Mouse (Mus musculus): ENCODE measurements around the gene Mcee. TPM values are rescaled to one million over a fixed set of nuclear protein-coding genes. Genes with fewer than 3 reads are reported as not detected.

Gene Mcee
- polyA plus RNA-seq, 1 experiment from 2014 or later, result 76.2 TPM

Other genes with a start within 250 kb of the Mcee start
- 4.2 and 4.5 TPM in 2 replicates for gene Trpm1, start 238.8 kb upstream of the Mcee start, polyA plus RNA-seq (2015; fragmentation: Nextera tagmentation; extraction: Ambion mirVana)
- gene Mtmr10, start 105.0 kb upstream of the Mcee start, polyA plus RNA-seq (2015; fragmentation: Nextera tagmentation; extraction: Ambion mirVana), result 14.9 and 15.5 TPM in 2 replicates
- gene Fan1, start 18.5 kb upstream of the Mcee start, polyA plus RNA-seq (2015; fragmentation: Nextera tagmentation; extraction: Ambion mirVana), result 6.7 and 8.1 TPM in 2 replicates
- gene Mphosph10, start 339 bp upstream of the Mcee start, polyA plus RNA-seq (2015; fragmentation: Nextera tagmentation; extraction: Ambion mirVana), result 39.2 and 41.1 TPM in 2 replicates
- 7.3 and 8.6 TPM in 2 replicates for gene Apba2, start 109.1 kb downstream of the Mcee start, polyA plus RNA-seq (2015; fragmentation: Nextera tagmentation; extraction: Ambion mirVana)